Mouse (Mus musculus) spleen, adult 2 months (tissue): Measurements from ENCODE around the gene Lmf1.

Experiments used
- CTCF ChIP-seq: fragments of 200-500 bp; IDR thresholded peaks from 2 replicates; pipeline ENCODE4 v1.5.1; 2011; ENCODE audit warnings: mild to moderate bottlenecking, inconsistent platforms; ENCODE audit not compliant: insufficient read depth, insufficient read length, insufficient replicate concordance; ENCODE audit errors: extremely low read depth
- POLR2A ChIP-seq: fragments of 200-500 bp; IDR thresholded peaks from 2 replicates; pipeline ENCODE4 v1.6.1; 2011; ENCODE audit warnings: low read depth, low read length, inconsistent platforms

- TF ChIP-seq CTCF (no peak), POLR2A (no peak)
Measured at GRCm38 (mm10) chr17:25630313-25630712, 51.4 kb downstream of the Lmf1 start.
